Mouse (Mus musculus): Measurements from ENCODE around the gene Hdac10. TPM values are rescaled to one million over a fixed set of nuclear protein-coding genes. Genes with fewer than 3 reads are reported as not detected.

Hdac10 gene
- polyA plus RNA-seq, 1 experiment from 2014 or later = 14.8 TPM

GRCm38 (mm10) chr15:89149271-89150040 is 21.0 kb upstream of the Hdac10 start, which contains the start of gene Mapk11:
TSS of gene Mapk11 (minus strand) at chr15:89149628.
- WGBS = 2% methylated on average over 40 of the region's 61 CpGs
- Histone ChIP-seq H3K27ac (ENCODE audit: low read length) (no peak within 1 kb of the TSS), H3K4me1 (ENCODE audit: insufficient read depth, low read depth, low read length) (peaks cover 13% of the 10 kb centered on the region), H3K27me3 (replicated peaks; ENCODE audit: insufficient read depth, low read length) (peaks cover 14% of the 10 kb centered on the region), H3K9ac (replicated peaks; ENCODE audit: low read depth) (peak within 1 kb of the TSS; percentile 50), H3K9me3 (ENCODE audit: low read length) (no peaks in the 10 kb centered on the region), H3K4me3 (ENCODE audit: low read depth, low read length) (peak within 1 kb of the TSS; percentile 67), H3K36me3 (ENCODE audit: insufficient read depth, low read length) (peaks cover 4% of the 10 kb centered on the region; the same call in 1 of the 2 replicates), H3K4me2 (replicated peaks; ENCODE audit: low read depth, low read length) (peak within 1 kb of the TSS; percentile 91)
- peak; percentile 48 for DNase-seq (ENCODE audit: low spot score)
- TF ChIP-seq EP300 (IDR thresholded peaks at IDR 0.05) = no peak
- TF ChIP-seq CTCF (IDR thresholded peaks at IDR 0.05) = no peak
- peak; percentile 76 for ATAC-seq

- no peak for TF ChIP-seq EP300 (IDR thresholded peaks at IDR 0.05)
- TF ChIP-seq CTCF (IDR thresholded peaks at IDR 0.05) = no peak
- no peaks in the 10 kb centered on the region for H3K9me3 ChIP-seq (ENCODE audit: low read length)
- DNase-seq (ENCODE audit: low spot score) = no peak
- H3K4me1 ChIP-seq (ENCODE audit: insufficient read depth, low read depth, low read length) = peaks cover 13% of the 10 kb centered on the region
- H3K27ac ChIP-seq (ENCODE audit: low read length) = no peak overlapping the region
- peaks cover 14% of the 10 kb centered on the region for H3K27me3 ChIP-seq (replicated peaks; ENCODE audit: insufficient read depth, low read length)
- no peak for ATAC-seq
- H3K4me2 ChIP-seq (replicated peaks; ENCODE audit: low read depth, low read length) = peak overlapping the region; percentile 91
- peak overlapping the region; percentile 67 for H3K4me3 ChIP-seq (ENCODE audit: low read depth, low read length)
- H3K36me3 ChIP-seq (ENCODE audit: insufficient read depth, low read length) = no peaks in the 10 kb centered on the region
- 7% methylated on average over 25 of the region's 25 CpGs for WGBS
- H3K9ac ChIP-seq (replicated peaks; ENCODE audit: low read depth) = peak overlapping the region; percentile 50
These were observed 20.2 kb upstream of the Hdac10 start for GRCm38 (mm10) chr15:89148496-89149270.

GRCm38 (mm10) chr15:89147895-89148294 is 19.4 kb upstream of the Hdac10 start:
- DNase-seq (ENCODE audit: low spot score) (no peak), ATAC-seq (no peak)
- peaks cover 14% of the 10 kb centered on the region for H3K27me3 ChIP-seq (replicated peaks; ENCODE audit: insufficient read depth, low read length)
- no peak overlapping the region for H3K4me2 ChIP-seq (replicated peaks; ENCODE audit: low read depth, low read length)
- H3K27ac ChIP-seq (ENCODE audit: low read length) = no peak overlapping the region
- TF ChIP-seq EP300 (IDR thresholded peaks at IDR 0.05) (no peak), CTCF (IDR thresholded peaks at IDR 0.05) (no peak)
- peaks cover 13% of the 10 kb centered on the region for H3K4me1 ChIP-seq (ENCODE audit: insufficient read depth, low read depth, low read length)
- H3K4me3 ChIP-seq (ENCODE audit: low read depth, low read length) = no peak overlapping the region
- no peaks in the 10 kb centered on the region for H3K36me3 ChIP-seq (ENCODE audit: insufficient read depth, low read length)
- no peak overlapping the region for H3K9ac ChIP-seq (replicated peaks; ENCODE audit: low read depth)
- H3K9me3 ChIP-seq (ENCODE audit: low read length) = no peaks in the 10 kb centered on the region
- WGBS = 60% methylated on average over 4 of the region's 4 CpGs

- H3K27me3 ChIP-seq (replicated peaks; ENCODE audit: insufficient read depth, low read length) = peaks cover 14% of the 10 kb centered on the region
- no peak overlapping the region for H3K4me2 ChIP-seq (replicated peaks; ENCODE audit: low read depth, low read length)
- no peaks in the 10 kb centered on the region for H3K9me3 ChIP-seq (ENCODE audit: low read length)
- no peak for ATAC-seq
- no peaks in the 10 kb centered on the region for H3K36me3 ChIP-seq (ENCODE audit: insufficient read depth, low read length)
- H3K27ac ChIP-seq (ENCODE audit: low read length) = no peak overlapping the region
- no peak overlapping the region for H3K9ac ChIP-seq (replicated peaks; ENCODE audit: low read depth)
- WGBS = 19% methylated on average over 10 of the region's 10 CpGs
- peaks cover 13% of the 10 kb centered on the region for H3K4me1 ChIP-seq (ENCODE audit: insufficient read depth, low read depth, low read length)
- no peak overlapping the region for H3K4me3 ChIP-seq (ENCODE audit: low read depth, low read length)
- DNase-seq (ENCODE audit: low spot score) = no peak
- TF ChIP-seq EP300 (IDR thresholded peaks at IDR 0.05) (no peak), CTCF (IDR thresholded peaks at IDR 0.05) (no peak)
These were observed 19.0 kb upstream of the Hdac10 start for GRCm38 (mm10) chr15:89147456-89147855.

- ATAC-seq = no peak
These were observed 18.5 kb upstream of the Hdac10 start for GRCm38 (mm10) chr15:89147024-89147423.

GRCm38 (mm10) chr15:89146537-89146936 is 18.0 kb upstream of the Hdac10 start:
- ATAC-seq (peak; percentile 46), DNase-seq (ENCODE audit: low spot score) (peak; percentile 43)
- H3K9ac ChIP-seq (replicated peaks; ENCODE audit: low read depth) = no peak overlapping the region
- no peak overlapping the region for H3K27ac ChIP-seq (ENCODE audit: low read length)
- H3K4me1 ChIP-seq (ENCODE audit: insufficient read depth, low read depth, low read length) = peaks cover 14% of the 10 kb centered on the region
- H3K27me3 ChIP-seq (replicated peaks; ENCODE audit: insufficient read depth, low read length) = peaks cover 14% of the 10 kb centered on the region
- no peaks in the 10 kb centered on the region for H3K9me3 ChIP-seq (ENCODE audit: low read length)
- H3K4me3 ChIP-seq (ENCODE audit: low read depth, low read length) = 0 out of 2 replicates have a peak overlapping the region, but pooled peaks have one; percentile 8
- no peak; the same call in 1 of the 2 replicates for TF ChIP-seq CTCF (IDR thresholded peaks at IDR 0.05)
- no peak for TF ChIP-seq EP300 (IDR thresholded peaks at IDR 0.05)
- H3K4me2 ChIP-seq (replicated peaks; ENCODE audit: low read depth, low read length) = peak overlapping the region; percentile 42
- WGBS = 4% methylated on average over 26 of the region's 27 CpGs
- H3K36me3 ChIP-seq (ENCODE audit: insufficient read depth, low read length) = no peaks in the 10 kb centered on the region

More at GRCm38 (mm10) chr15:89147024-89147423, 18.5 kb upstream of the Hdac10 start:
- H3K4me1 ChIP-seq (ENCODE audit: insufficient read depth, low read depth, low read length) = peaks cover 13% of the 10 kb centered on the region
- H3K27me3 ChIP-seq (replicated peaks; ENCODE audit: insufficient read depth, low read length) = peaks cover 14% of the 10 kb centered on the region
- 9% methylated on average over 15 of the region's 16 CpGs for WGBS
- DNase-seq (ENCODE audit: low spot score) = no peak
- H3K4me2 ChIP-seq (replicated peaks; ENCODE audit: low read depth, low read length) = peak overlapping the region; percentile 42
- no peak overlapping the region for H3K27ac ChIP-seq (ENCODE audit: low read length)
- no peak overlapping the region for H3K9ac ChIP-seq (replicated peaks; ENCODE audit: low read depth)
- 0 out of 2 replicates have a peak overlapping the region, but pooled peaks have one; percentile 8 for H3K4me3 ChIP-seq (ENCODE audit: low read depth, low read length)
- no peaks in the 10 kb centered on the region for H3K9me3 ChIP-seq (ENCODE audit: low read length)
- H3K36me3 ChIP-seq (ENCODE audit: insufficient read depth, low read length) = no peaks in the 10 kb centered on the region
- TF ChIP-seq CTCF (IDR thresholded peaks at IDR 0.05) (no peak), EP300 (IDR thresholded peaks at IDR 0.05) (no peak)

Data from lung, postnatal 0 days (tissue).